Mouse (Mus musculus) right cerebral cortex, postnatal 25 days (tissue): ENCODE results near the gene Wnt1.
"Not testable (repeated sequence)": the region's sequence is repeated elsewhere in the genome, so short reads cannot be mapped to it uniquely, and the experiment has no call there.

Experiments
- DNase-seq: peaks from one replicate; pipeline ENCODE4 v3.0.0; 2022

Wnt1 gene

DNA sequence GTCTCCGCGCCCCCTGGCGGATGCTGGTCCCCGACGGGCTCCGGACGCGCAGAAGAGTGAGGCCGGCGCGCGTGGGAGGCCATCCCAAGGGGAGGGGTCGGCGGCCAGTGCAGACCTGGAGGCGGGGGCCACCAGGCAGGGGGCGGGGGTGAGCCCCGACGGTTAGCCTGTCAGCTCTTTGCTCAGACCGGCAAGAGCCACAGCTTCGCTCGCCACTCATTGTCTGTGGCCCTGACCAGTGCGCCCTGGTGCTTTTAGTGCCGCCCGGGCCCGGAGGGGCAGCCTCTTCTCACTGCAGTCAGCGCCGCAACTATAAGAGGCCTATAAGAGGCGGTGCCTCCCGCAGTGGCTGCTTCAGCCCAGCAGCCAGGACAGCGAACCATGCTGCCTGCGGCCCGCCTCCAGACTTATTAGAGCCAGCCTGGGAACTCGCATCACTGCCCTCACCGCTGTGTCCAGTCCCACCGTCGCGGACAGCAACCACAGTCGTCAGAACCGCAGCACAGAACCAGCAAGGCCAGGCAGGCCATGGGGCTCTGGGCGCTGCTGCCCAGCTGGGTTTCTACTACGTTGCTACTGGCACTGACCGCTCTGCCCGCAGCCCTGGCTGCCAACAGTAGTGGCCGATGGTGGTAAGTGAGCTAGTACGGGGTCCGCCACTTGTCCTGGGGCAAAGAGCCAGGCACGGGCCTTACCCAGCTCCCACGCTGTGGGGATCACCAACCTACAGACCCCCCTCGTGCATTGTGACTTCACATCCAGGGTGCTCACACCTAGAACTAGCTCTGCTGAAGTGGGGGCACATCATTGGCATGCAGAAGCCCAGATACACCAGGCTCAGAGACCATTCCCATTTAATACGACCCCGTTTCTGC lies at the start of gene Wnt1:
Gene Wnt1, plus strand, starts transcription at position 197 of the 875 bp plus-strand sequence.
- DNase-seq, result no peak

DNA sequence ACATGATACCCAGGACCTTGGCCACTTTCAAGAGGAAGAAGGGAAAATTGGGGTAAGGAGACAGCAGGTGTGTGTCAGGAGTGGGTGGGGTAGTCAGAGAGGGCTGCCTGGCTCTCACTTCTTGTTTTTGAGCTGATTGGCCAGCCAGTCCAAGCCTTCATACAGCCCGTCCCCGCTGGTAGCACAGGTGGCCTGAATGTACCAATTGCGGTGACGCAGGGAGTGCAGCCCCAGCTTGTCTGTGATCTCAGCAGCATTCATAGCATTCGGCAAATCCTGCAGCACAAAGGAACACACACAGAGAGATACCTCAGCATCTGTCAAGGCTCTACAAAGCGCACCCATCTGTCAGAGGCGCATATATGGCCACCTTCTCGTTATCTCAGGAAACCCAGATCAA lies 49.4 kb upstream of the Wnt1 start:
- no peak for DNase-seq

DNA sequence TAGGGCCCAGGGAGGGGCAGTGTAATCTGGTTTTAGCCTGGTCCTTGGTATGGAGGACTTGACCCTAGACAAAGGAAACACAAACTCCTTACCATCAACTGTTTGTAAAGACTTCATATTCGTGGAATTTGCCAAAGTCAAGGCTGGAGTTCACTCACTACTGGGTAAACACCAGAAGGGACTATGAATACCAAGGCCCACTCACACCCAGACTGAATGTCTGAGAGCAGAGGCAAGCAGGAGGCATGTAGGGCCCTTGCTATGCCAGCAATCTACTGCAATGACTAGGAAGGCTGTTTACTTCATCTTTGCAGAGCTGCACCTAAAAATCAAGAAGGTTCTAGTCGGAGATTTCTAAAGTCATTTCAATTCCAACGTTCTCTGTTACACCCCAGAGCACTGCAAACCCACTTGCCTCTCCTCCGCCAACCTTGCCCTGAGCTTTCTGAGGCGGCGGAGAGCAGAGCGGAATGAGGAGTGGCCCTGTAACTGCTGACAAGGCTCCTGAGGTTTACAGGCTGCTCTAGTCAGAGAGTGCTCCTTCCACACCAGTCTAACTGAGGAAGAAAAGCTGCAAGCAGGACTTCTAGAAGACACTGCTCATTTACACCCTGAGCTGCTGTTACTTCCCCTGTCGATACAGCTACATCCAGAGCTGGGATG lies 46.8 kb upstream of the Wnt1 start:
- DNase-seq, result no peak

DNA sequence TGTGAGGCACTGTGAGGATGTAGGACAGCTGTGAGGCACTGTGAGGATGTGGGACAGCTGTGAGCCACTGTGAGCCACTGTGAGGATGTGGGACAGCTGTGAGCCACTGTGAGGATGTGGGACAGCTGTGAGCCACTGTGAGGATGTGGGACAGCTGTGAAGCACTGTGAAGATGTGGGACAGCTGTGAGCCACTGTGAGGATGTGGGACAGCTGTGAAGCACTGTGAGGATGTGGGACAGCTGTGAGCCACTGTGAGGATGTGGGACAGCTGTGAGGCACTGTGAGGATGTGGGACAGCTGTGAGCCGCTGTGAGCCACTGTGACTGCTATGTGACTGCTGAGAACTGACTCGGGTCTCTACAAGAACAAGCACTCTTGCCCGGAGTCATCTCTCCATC lies 45.8 kb upstream of the Wnt1 start:
- DNase-seq, result not testable (repeated sequence)

DNA sequence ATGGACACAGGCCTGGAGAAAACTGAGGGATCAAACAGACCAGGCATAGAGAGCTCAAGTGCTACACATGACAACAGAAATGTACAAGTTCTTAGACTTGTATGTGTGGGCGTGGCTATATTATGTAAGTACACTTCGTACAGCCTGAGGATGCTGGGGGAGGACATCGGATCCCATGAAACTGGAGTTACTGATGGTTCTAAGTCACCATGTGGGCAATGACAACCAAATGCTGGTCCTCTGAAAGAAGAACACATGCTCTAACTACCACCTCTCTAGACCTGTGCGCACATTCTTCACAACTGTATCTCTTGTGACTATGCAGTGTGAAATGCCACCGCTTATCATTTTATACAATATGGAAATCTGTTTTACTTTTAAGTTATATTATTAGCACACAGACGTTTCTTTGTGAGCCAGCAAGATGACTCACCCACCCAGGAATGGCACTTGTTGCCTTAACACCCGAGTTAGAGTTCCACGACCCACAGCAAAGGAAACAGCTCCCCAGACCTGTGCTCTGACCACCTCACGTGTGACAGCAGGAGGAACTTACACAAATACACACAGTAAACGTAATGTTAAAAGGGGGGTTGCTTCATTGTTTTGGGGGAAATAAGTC lies 43.2 kb upstream of the Wnt1 start:
- no peak for DNase-seq

DNA sequence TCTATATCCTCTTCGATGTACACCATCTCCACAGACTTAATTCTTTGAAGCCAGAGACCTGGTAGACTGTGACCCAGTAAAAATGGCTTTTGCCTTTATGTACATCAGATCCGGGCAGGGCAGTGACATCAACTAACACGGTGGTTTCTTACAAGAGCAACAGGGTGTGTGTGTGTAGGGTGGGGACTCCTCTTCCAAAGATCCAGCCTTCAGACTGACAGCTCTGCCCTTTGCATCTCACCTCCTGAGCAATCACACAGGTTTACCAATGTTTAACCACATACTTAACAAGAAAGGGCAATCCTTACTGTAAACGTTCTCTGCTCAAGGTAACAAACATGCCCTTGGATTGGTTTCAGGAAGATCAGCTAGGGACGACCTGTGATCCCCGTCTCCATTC lies 42.4 kb upstream of the Wnt1 start:
- DNase-seq, result no peak

DNA sequence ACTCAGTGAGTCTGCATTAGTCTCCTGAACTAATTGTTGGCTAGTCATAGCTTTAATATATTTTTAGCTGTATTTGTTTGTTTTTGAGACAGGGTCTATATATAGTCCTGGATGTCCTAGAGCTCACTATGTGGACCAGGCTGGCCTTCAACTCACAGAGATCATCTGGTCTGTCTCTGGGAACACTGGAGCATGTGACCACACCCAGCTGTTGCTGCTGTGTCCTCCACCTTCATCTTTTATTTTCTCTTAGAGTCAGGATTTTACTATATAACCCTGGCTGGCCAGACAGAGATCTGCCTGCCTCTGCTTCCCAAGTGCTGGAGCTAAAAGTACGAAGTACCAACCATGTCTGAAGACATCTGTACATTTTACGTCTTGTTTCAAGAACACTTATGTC lies 40.6 kb upstream of the Wnt1 start:
- DNase-seq, result no peak

DNA sequence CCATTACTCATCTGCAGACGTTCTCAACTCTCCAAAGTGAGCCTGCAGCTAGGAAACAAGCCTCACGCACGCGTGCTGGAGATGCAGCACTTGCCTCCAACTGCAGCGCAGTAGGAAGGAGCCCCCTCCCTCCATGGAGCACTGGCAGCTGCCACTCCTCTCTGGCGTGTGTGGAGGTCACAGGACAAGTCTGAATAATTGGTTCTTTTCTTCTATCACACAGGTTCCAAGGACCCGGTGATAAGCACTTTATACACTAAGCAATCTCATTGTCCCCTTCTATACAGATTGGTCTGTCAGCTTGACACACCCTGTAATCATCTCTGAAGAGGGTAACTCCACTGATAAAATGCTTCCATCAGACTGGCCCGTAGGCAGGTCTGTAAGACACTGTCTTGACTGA lies 36.6 kb upstream of the Wnt1 start:
- DNase-seq, result peak; percentile 42

DNA sequence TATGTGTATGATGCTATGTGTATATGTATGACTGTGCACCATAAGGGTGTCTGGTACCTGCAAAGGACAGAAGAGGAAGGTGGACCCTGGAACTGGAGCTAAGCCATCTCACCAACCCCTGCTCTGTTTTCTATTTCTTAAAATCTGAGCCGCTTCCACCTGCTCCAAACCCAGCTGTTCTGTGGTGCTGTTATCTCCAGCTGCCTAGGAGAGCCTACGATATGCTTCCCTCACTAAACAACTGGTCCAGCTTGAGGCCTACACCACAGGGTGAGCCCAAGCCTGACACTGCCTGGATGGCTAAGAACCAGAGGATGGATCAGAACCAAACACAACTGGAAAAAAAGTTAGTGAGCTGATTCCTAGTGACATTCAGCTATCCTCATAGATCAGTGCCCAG lies 35.5 kb upstream of the Wnt1 start:
- DNase-seq, result no peak

DNA sequence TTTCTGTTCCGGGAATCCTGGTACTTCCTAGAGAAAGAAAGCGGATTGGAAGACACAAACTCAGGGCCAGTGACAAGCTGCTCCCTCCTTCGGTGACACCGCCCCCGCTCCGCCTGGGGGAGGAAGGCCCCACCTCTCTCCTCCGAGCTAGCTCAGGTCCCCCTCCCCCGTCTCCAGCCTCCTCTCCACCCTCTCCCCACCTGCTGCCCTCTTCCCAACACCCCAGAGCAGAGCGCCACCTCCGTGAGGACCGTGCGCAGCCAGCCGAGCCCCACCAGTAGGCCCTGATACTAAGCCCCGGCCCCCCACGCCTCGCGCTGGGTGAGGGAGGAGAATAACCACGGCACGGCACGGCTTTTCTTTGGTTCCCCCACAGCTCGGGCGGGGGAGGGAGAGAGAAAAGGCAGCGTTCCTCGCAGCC lies 27.4 kb upstream of the Wnt1 start:
- DNase-seq, result peak; percentile 78

DNA sequence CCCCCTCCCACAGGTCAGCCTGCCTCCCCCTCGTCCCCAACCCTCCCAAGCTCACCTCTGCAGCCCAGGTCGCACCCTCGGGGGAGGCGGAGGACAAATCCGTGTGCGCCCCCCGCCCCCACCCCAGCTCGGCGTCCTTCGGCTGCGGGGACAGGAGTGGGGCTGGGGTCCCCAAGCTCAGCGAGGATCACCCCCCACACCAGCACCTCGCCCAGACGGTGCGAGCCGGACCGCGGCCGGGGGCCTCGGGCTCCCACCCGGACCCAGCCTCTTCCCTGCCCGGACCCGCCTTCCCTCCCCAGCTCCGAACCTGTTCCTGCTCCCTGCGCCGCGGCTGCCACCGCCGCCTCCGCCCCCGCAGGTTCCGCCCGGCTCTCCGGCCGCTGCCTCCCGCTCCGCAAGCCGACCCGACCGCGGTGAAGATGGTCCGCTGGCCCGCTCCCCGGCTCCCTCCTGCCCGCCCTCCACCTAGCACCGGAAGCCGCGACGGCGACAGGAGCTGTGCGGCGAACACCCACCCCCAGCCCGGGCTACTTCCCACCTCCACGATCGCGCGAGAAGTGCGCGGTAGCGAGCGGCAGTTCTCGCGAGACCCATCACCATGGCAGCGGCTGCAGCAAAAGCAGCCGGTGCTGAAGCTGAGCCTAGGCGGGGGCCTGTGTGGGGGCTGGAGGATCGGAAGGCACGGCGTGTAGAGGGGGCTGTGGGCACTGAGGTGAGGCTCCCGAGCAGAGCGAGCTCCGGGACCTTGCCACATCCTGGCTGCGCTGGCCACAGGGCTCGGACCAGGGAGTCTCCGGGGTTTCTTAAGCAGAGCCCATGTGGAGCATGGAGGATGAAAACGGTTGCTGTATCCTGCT lies 26.8 kb upstream of the Wnt1 start, which contains the start of gene Arf3:
Gene Arf3, minus strand, starts transcription at position 545 of the 860 bp plus-strand sequence.
- peak; percentile 98 for DNase-seq

DNA sequence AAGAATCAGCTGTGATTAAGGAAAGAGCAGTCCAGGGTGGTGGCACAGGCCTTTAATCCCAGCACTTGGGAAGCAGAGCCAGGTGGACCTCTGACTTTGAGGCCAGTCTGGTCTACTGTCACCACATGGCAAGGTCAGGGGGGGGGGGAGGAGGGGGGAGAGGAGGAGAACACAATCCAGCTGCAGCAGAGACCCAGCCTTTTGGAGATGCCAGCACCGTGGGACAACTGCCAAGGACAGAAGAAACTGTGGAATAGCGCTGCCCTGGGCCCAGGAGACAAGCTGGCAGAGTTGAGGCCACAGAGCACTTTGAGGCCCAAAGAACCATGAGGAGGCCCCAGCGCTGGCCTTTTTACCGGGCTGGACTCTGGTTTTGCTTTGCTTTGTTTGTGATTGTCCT lies 23.7 kb upstream of the Wnt1 start:
- no peak for DNase-seq

DNA sequence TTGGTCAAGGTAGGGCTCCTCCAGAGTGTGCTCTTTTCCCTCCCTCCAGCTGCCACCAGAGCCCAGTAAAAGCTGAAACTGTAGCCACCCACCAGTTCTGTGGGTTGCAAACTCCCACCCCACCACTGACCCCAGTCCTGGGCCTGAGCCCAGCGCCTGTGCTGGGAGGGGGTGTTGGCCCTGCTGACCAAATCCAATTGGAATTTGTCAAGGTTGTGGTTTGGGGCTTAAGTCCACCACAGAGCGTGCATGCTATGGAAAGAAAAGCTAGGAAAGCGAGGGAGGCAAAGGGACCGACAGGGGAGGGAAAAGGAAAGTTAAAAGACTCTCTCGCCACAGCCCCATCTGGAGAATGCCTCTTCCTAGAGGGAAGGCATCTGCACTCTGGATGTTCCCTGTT lies 21.4 kb upstream of the Wnt1 start:
- DNase-seq, result no peak

DNA sequence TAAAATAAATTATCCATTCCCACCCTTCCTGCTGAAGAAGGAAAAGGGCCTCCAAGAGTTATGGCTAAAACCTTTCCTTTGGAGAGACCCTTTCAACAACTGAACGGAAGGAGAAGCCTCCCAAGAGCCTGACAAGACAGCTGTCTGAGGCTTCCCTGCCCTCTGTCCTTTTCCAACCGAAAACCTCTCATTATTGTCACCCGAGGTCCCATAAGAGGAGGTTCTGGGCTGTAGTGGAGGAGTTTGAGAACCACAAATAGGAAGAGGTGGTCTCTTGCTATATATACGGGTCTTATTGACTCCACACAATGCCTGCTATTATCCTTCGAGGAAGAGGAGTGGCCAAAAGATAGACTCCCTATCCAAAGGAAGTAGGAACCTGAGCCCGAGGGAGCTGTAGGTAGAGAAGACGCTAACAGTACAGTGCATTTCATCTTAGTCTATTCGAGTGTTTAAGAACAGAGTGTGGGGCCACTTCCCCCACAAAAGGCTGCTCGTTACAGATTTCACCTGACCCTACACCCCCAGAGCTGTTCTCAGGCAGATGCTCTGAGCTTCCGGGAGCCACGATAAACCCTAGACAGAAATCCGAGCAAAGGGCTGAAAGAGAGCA lies 17.7 kb upstream of the Wnt1 start:
- no peak for DNase-seq

DNA sequence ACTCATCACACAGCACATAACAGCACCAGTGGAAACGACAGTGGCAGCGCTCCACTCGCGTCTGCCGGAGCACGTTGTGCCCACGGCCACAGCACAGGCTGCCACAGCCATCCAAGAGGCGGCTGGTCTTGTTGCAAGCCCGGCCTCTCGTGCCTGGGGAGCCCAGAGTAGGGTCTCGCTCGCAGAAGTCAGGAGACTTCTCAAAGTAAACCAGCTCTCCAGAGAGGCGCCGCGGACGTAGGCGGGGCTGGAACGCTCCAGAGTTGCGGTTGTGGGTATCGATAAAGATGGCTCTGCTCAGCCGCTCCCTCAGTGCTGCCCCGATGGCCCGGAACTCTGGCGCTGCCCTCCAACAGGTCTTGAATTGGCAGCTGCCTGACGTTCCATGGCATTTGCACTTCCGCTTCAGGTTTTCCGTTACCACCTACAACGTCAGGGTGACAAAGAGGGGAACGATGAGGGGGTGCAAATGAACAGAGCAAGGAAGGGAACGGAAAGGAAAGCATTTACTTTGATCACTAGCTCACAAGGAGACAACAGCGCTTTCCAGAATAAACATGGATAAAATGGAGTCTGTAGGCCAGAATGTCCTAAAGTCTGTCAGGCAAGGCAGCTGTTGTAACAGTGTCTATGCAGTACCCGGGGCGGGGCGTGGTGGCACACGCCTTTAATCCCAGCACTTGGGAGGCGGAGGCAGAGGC lies 17.0 kb upstream of the Wnt1 start:
- DNase-seq, result no peak

DNA sequence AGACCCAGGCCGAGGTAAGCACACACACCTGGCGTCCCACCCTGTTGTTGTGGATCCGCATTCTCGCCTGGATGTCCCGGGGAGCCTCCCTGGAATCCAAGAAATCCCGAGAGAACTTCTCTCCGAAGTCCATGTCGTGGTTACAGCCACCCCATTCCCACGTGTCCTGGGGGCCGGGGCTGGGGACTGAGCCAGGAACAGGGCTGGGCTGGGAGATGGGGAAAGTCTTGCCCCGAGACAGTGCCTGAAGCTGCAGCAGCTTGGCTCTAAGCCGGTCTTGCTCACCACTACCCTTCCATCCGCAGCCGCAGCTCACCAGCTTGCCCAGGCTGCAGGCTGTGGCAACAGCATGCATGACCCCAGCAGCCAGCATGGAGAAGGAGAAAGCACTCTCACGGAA lies 15.6 kb upstream of the Wnt1 start:
- no peak for DNase-seq

DNA sequence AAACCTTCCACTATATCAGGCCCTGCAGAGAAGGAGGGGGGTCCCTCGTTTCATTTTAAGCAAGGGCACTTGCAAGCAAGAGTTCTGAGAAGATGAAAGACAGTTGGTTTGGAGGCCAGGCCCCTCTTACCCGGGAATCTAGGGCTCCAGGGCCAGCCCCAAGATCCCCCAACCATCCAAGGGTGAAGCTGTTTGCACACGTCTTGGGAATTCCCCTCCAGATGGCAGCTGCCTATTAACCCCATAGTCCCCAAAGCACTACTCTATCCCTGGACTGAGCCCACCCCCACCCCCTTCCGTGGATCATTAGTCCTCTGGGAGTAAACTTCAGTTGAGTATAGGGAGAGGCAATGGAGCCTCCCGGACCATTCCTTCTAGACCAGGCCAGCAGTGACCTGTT lies 14.1 kb upstream of the Wnt1 start:
- DNase-seq, result no peak

DNA sequence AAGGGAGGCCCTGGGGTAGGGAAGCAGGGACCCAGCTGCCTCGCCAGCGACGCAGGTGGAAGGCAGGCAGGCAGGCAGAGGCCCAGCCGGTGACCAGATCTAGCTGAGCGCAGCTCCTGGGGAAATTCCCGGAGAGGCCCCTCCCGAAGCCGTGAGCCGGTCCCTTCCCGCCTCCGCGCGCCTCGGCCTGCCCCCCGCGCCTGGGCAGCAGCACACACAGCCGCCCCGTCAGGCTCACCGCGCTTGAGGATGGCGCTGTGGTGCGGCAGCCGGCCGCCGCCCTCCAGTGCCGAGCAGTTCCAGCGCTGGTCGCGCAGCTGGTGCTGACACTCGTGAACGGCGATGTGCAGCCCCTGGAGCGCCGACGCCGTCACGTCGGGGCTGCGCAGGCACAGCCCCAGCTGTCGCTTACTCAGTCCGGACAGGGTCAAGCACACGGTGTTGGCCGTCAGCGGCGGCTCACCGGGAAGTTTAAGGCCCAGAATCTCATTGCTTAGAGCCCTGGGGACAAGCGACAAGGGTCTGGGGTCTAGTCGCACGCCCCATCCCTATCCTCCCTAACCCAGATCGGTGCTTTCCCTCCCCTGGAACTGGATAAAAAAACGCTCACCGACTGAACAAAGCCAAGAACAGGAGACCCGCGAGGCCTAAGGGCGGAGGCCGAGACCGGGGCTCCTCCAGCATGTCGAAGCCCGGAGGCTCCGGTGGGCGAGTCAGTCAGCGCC lies 13.2 kb upstream of the Wnt1 start:
- DNase-seq, result no peak

DNA sequence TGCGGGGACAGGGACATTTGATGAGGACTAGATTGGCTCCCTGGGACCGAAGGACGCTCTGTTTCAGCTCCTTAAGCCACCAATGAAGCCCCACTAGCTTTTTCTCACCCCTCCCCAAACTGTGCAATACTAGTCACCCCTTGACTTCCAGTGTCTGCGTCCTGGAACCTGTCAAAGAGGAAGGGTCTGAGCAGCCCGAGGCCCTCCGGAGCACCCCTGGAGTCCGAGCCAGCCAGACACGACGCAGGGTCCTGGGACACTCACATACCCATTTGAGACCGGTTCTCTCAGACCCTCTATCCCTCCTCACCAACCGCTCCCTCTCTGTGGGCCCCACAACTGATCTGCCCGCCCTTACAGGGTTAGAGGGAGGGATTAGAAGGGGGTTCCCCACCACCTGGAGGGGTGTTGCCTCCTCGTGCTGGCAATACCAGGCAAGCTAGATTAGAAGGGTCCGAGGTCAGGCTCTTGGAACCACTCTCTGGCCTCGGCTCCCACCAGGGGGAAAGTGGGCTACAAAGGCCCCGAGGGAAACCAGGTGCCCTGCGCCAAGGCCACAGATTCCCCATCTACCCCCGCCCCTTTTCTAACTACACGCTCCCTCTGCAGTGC lies 12.5 kb upstream of the Wnt1 start:
- no peak for DNase-seq

DNA sequence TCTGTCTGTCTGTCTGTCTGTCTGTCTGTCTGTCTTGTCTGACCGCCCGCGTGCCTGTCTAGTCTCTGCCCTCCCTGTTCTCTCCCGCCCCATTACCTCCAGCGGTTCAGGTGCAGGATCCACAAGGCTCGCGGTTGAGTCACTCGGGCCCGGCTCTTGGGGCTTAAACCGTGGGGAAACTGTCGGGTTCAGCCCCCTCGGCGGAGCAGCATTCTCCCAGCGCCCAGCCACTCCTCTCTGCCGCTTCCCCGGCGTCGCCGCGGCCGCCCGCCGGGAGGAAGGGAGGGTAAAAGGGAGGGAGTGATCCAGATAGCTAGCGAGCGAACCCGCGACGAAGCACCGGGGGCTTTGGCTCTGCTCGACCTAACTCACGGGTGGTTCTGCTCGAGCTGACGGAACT lies 11.9 kb upstream of the Wnt1 start, which contains the start of gene Wnt10b:
Gene Wnt10b, minus strand, starts transcription at position 389 of the 400 bp plus-strand sequence.
- DNase-seq, result no peak
